Mouse (Mus musculus): ENCODE measurements around the gene Eea1. TPM values are rescaled to one million over a fixed set of nuclear protein-coding genes. Genes with fewer than 3 reads are reported as not detected.
A peak's percentile ranks its signal among the peaks of the same experiment; 100 is the strongest.
"Not testable (repeated sequence)": the region's sequence is repeated elsewhere in the genome, so short reads cannot be mapped to it uniquely, and the experiment has no call there.

The Eea1 gene
- polyA plus RNA-seq, 1 experiment from 2014 or later: 10.3 TPM

GRCm38 (mm10) chr10:96074386-96074785 lies 133.9 kb downstream of the Eea1 start:
- Histone ChIP-seq H3K4me3 (ENCODE audit: low read depth, low read length) (no peak overlapping the region), H3K9ac (replicated peaks) (no peak overlapping the region), H3K9me3 (ENCODE audit: low read length) (no peaks in the 10 kb centered on the region), H3K4me2 (ENCODE audit: low read depth, low read length) (no peak overlapping the region), H3K27ac (ENCODE audit: low read depth) (no peak overlapping the region), H3K27me3 (ENCODE audit: insufficient read depth, low read length) (no peaks in the 10 kb centered on the region), H3K4me1 (ENCODE audit: insufficient read depth) (peaks cover 5% of the 10 kb centered on the region; the same call in 1 of the 2 replicates), H3K36me3 (replicated peaks; ENCODE audit: insufficient read depth, low read length) (no peaks in the 10 kb centered on the region)
- 79% methylated on average over 7 of the region's 7 CpGs for WGBS (ENCODE audit: insufficient replicate concordance)
- ATAC-seq: no peak
- TF ChIP-seq CTCF (IDR thresholded peaks at IDR 0.05; ENCODE audit: low read depth) (no peak), EP300 (IDR thresholded peaks at IDR 0.05; ENCODE audit: low read depth) (no peak)
- no peak for DNase-seq

- peak; percentile 24 for ATAC-seq
These were observed 135.0 kb downstream of the Eea1 start for GRCm38 (mm10) chr10:96075403-96075802.

GRCm38 (mm10) chr10:96075880-96076279 lies 135.4 kb downstream of the Eea1 start:
- H3K27me3 ChIP-seq (ENCODE audit: insufficient read depth, low read length): no peaks in the 10 kb centered on the region
- no peaks in the 10 kb centered on the region for H3K36me3 ChIP-seq (replicated peaks; ENCODE audit: insufficient read depth, low read length)
- H3K4me3 ChIP-seq (ENCODE audit: low read depth, low read length): no peak overlapping the region
- H3K4me2 ChIP-seq (ENCODE audit: low read depth, low read length): no peak overlapping the region
- H3K9me3 ChIP-seq (ENCODE audit: low read length): no peaks in the 10 kb centered on the region
- H3K27ac ChIP-seq (ENCODE audit: low read depth): no peak overlapping the region
- WGBS (ENCODE audit: insufficient replicate concordance): 54% methylated on average over 7 of the region's 7 CpGs
- H3K9ac ChIP-seq (replicated peaks): no peak overlapping the region
- H3K4me1 ChIP-seq (ENCODE audit: insufficient read depth): peaks cover 5% of the 10 kb centered on the region; the same call in 1 of the 2 replicates
- TF ChIP-seq EP300 (IDR thresholded peaks at IDR 0.05; ENCODE audit: low read depth) (no peak), CTCF (IDR thresholded peaks at IDR 0.05; ENCODE audit: low read depth) (no peak)
- DNase-seq: no peak
- no peak for ATAC-seq

More at GRCm38 (mm10) chr10:96075403-96075802, 135.0 kb downstream of the Eea1 start:
- no peak overlapping the region for H3K9ac ChIP-seq (replicated peaks)
- TF ChIP-seq CTCF (IDR thresholded peaks at IDR 0.05; ENCODE audit: low read depth): no peak
- TF ChIP-seq EP300 (IDR thresholded peaks at IDR 0.05; ENCODE audit: low read depth): no peak
- no peaks in the 10 kb centered on the region for H3K36me3 ChIP-seq (replicated peaks; ENCODE audit: insufficient read depth, low read length)
- H3K9me3 ChIP-seq (ENCODE audit: low read length): no peaks in the 10 kb centered on the region
- peaks cover 5% of the 10 kb centered on the region; the same call in 1 of the 2 replicates for H3K4me1 ChIP-seq (ENCODE audit: insufficient read depth)
- H3K4me2 ChIP-seq (ENCODE audit: low read depth, low read length): no peak overlapping the region
- WGBS (ENCODE audit: insufficient replicate concordance): 45% methylated on average over 4 of the region's 4 CpGs
- no peak overlapping the region for H3K4me3 ChIP-seq (ENCODE audit: low read depth, low read length)
- no peaks in the 10 kb centered on the region for H3K27me3 ChIP-seq (ENCODE audit: insufficient read depth, low read length)
- DNase-seq: no peak
- H3K27ac ChIP-seq (ENCODE audit: low read depth): no peak overlapping the region

GRCm38 (mm10) chr10:96076461-96076860 lies 136.0 kb downstream of the Eea1 start:
- H3K9ac ChIP-seq (replicated peaks): no peak overlapping the region
- ATAC-seq (no peak), DNase-seq (no peak)
- WGBS (ENCODE audit: insufficient replicate concordance): 89% methylated on average over 3 of the region's 3 CpGs
- H3K27ac ChIP-seq (ENCODE audit: low read depth): no peak overlapping the region
- H3K9me3 ChIP-seq (ENCODE audit: low read length): no peaks in the 10 kb centered on the region
- no peaks in the 10 kb centered on the region for H3K27me3 ChIP-seq (ENCODE audit: insufficient read depth, low read length)
- H3K4me2 ChIP-seq (ENCODE audit: low read depth, low read length): no peak overlapping the region
- TF ChIP-seq CTCF (IDR thresholded peaks at IDR 0.05; ENCODE audit: low read depth) (no peak), EP300 (IDR thresholded peaks at IDR 0.05; ENCODE audit: low read depth) (no peak)
- peaks cover 5% of the 10 kb centered on the region; the same call in 1 of the 2 replicates for H3K4me1 ChIP-seq (ENCODE audit: insufficient read depth)
- H3K36me3 ChIP-seq (replicated peaks; ENCODE audit: insufficient read depth, low read length): no peaks in the 10 kb centered on the region
- H3K4me3 ChIP-seq (ENCODE audit: low read depth, low read length): no peak overlapping the region

GRCm38 (mm10) chr10:96077480-96078066 lies 137.1 kb downstream of the Eea1 start:
- not testable (repeated sequence) for H3K36me3 ChIP-seq (replicated peaks; ENCODE audit: insufficient read depth, low read length); H3K4me3 ChIP-seq (ENCODE audit: low read depth, low read length); H3K9me3 ChIP-seq (ENCODE audit: low read length); H3K4me1 ChIP-seq (ENCODE audit: insufficient read depth); H3K4me2 ChIP-seq (ENCODE audit: low read depth, low read length); H3K27ac ChIP-seq (ENCODE audit: low read depth); DNase-seq; H3K27me3 ChIP-seq (ENCODE audit: insufficient read depth, low read length); H3K9ac ChIP-seq (replicated peaks)
- WGBS (ENCODE audit: insufficient replicate concordance): 78% methylated on average over 6 of the region's 6 CpGs
- peak; percentile 100 for ATAC-seq

- H3K9me3 ChIP-seq (ENCODE audit: low read length): no peaks in the 10 kb centered on the region
- H3K36me3 ChIP-seq (replicated peaks; ENCODE audit: insufficient read depth, low read length): no peaks in the 10 kb centered on the region
- no peak for TF ChIP-seq CTCF (IDR thresholded peaks at IDR 0.05; ENCODE audit: low read depth)
- TF ChIP-seq EP300 (IDR thresholded peaks at IDR 0.05; ENCODE audit: low read depth): no peak
- ATAC-seq (no peak), DNase-seq (no peak)
- H3K4me2 ChIP-seq (ENCODE audit: low read depth, low read length): no peak overlapping the region
- H3K27me3 ChIP-seq (ENCODE audit: insufficient read depth, low read length): no peaks in the 10 kb centered on the region
- H3K9ac ChIP-seq (replicated peaks): no peak overlapping the region
- H3K27ac ChIP-seq (ENCODE audit: low read depth): no peak overlapping the region
- no peak overlapping the region for H3K4me3 ChIP-seq (ENCODE audit: low read depth, low read length)
- WGBS (ENCODE audit: insufficient replicate concordance): 77% methylated on average over 4 of the region's 4 CpGs
- peaks cover 5% of the 10 kb centered on the region; the same call in 1 of the 2 replicates for H3K4me1 ChIP-seq (ENCODE audit: insufficient read depth)
These were observed 139.4 kb downstream of the Eea1 start for GRCm38 (mm10) chr10:96079823-96080222.

Data from liver, postnatal 0 days (tissue).